12 mouse cellular contexts compared by ENCODE assay signal in the genomic region with DNA sequence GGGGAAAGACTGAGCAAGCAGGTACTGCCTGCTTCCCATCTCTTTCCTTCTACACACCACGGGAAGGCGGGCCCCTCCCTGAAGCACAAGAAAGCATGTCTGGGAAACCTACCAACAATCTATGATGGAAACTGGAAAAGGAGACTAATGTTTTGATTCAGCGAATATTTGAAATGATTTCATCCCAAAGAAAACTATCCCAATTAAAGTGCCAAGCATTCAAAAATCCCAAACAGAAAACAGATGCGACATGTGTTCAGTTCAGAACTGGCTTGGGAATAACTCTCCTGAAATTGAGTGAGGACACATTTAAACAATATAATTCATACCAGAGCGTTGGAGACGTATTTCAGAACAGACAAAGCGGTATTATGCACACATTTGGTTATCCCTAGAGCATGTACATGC.
DNase-seq lines count a peak whose midpoint lies in the region; ATAC-seq lines count a peak whose summit lies in the region.
"Had no signal": no experiment of that assay in that cellular context is flagged by ENCODE, and none has a peak within 500 bp of the region (broad histone marks: within the 10 kb centered on the region; RNA-seq: fewer than 3 reads in every experiment).

No protein-coding gene starts in this region.

- intact Hi-C loops in gastrocnemius, postnatal 14 days (cut with DNase I; ENCODE audit: low total_unique reads), result no loop called here

- DNase-seq in cerebellum, postnatal 14 days, result peak; percentile 23 to 27
- DNase-seq in cerebellum, adult 8-10 months, result no peak
- peak; percentile 21 for DNase-seq in layer of hippocampus, adult 9-10 months (ENCODE audit: low spot score)
- DNase-seq in layer of hippocampus, postnatal 25 days (ENCODE audit: extremely low spot score in 1 of 2, low spot score in 1 of 2), result no peak
- peak; percentile 26 for DNase-seq in adipocyte (ENCODE audit: low spot score)
- peak; percentile 49 for DNase-seq in gastrocnemius, postnatal 14 days
- no peak for DNase-seq in ovary, postnatal 36 days (ENCODE audit: low spot score)
- DNase-seq: cerebellum, adult 9-11 months; left cerebral cortex, postnatal 4 days; lung, embryonic 14.5 days; thymus, adult 2 months had no signal

- ATAC-seq in granulocyte monocyte progenitor cell, adult 5-6 weeks (replicated peaks; ENCODE audit: poor library complexity, severe bottlenecking), result no peak

Comparison
In these comparisons a context has a peak if more than half of its experiments do, and no peak if none do; other contexts are left out.
1. DNase-seq: peak in cerebellum, postnatal 14 days (2 of 2), layer of hippocampus, adult 9-10 months (single experiment), adipocyte (single experiment) and gastrocnemius, postnatal 14 days (single experiment); none in cerebellum, adult 8-10 months (single experiment), layer of hippocampus, postnatal 25 days (0 of 2) and ovary, postnatal 36 days (single experiment).